Comparison of ENCODE assay signal across 8 mouse cellular contexts in the genomic region with DNA sequence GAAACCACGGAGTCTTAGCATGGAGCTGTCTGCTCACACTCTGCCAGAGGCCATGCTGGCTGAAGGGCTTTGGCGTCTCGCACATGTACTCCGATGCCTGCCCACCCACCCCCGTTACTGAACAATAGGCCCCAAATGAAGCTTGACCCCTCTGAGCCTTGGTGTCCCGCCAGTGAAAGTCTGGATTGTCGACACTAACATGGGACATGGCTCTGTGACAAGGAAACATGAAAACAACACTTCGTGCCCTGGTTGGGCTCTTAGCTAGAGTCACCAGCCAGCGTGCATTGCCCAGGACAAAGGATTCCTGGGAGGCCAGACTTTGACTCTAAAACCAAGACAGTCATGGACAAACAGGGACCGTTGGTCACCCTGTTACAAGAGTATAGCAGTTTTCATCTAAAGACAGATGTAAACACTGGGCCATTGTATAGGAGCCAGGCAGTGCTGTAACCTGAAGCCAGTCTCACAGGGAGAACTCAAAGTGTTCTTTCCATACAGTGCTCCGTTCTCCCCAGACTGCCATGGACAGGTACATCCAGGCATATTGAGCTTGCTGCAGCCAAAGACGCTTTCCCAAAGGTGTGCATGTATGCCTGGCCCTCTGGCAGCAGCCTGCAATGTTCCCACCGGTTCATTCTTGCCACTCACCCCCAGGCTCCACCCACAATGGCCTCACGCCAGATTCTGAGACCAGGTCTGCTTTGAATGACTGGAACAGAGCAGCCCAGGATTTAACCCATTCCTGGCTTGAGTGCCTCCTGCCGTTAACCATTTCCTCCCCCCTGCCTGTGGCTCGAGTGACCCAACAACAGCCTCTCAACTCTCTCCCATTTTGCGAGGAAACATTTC. TPM values are rescaled to one million over a fixed set of nuclear protein-coding genes. Genes with fewer than 3 reads are reported as not detected.
DNase-seq lines count a peak whose midpoint lies in the region; ATAC-seq and TF ChIP-seq lines count a peak whose summit lies in the region.

No protein-coding gene starts in this region.

- ATAC-seq in intestine, embryonic 15.5 days: peak; percentile 88
- peak; percentile 67 for ATAC-seq in liver, postnatal 0 days
- ATAC-seq in neural tube, embryonic 15.5 days (ENCODE audit: low FRiP score): peak; percentile 72

- peak; percentile 95 for DNase-seq in heart, adult 11 months
- DNase-seq in heart, postnatal 36 days: no peak
- DNase-seq in adrenal gland, postnatal 14 days: peak; percentile 87
- DNase-seq in forebrain, embryonic 10.5 days (ENCODE audit: extremely low spot score, low spot score): peak; percentile 80
- peak; percentile 83 for DNase-seq in liver, postnatal 0 days
- no peak for DNase-seq in spleen, postnatal 4 days (ENCODE audit: low spot score in 2 of 2)

- H3K4me3 ChIP-seq in forebrain, embryonic 10.5 days: peak overlapping the region; percentile 41
- H3K4me3 ChIP-seq in intestine, embryonic 15.5 days (replicated peaks): no peak overlapping the region
- H3K4me3 ChIP-seq in liver, postnatal 0 days (ENCODE audit: low read depth, low read length): no peak overlapping the region
- no peak overlapping the region for H3K4me3 ChIP-seq in neural tube, embryonic 15.5 days (replicated peaks)

- 9% methylated on average over 17 of the region's 17 CpGs for WGBS in forebrain, embryonic 10.5 days
- 24% methylated on average over 17 of the region's 17 CpGs for WGBS in intestine, embryonic 15.5 days
- WGBS in liver, postnatal 0 days (ENCODE audit: insufficient replicate concordance): 38% methylated on average over 17 of the region's 17 CpGs
- WGBS in neural tube, embryonic 15.5 days: 5% methylated on average over 17 of the region's 17 CpGs

- TF ChIP-seq EP300 in liver, postnatal 0 days (IDR thresholded peaks at IDR 0.05; ENCODE audit: low read depth): no peak

- peak overlapping the region; percentile 60 for H3K4me2 ChIP-seq in intestine, embryonic 15.5 days (replicated peaks)
- peak overlapping the region; percentile 27; the same call in 1 of the 2 replicates for H3K4me2 ChIP-seq in liver, postnatal 0 days (ENCODE audit: low read depth, low read length)
- H3K4me2 ChIP-seq in neural tube, embryonic 15.5 days: peak overlapping the region; percentile 46

- peaks cover 26% of the 10 kb centered on the region for H3K27me3 ChIP-seq in forebrain, embryonic 10.5 days (ENCODE audit: poor library complexity, severe bottlenecking)
- no peaks in the 10 kb centered on the region for H3K27me3 ChIP-seq in intestine, embryonic 15.5 days (replicated peaks)
- 0 out of 2 replicates have a peak, but pooled peaks cover 5% of the 10 kb centered on the region for H3K27me3 ChIP-seq in liver, postnatal 0 days (ENCODE audit: insufficient read depth, low read length)
- H3K27me3 ChIP-seq in neural tube, embryonic 15.5 days (replicated peaks): no peaks in the 10 kb centered on the region

- no peaks in the 10 kb centered on the region for H3K9me3 ChIP-seq in forebrain, embryonic 10.5 days
- no peaks in the 10 kb centered on the region for H3K9me3 ChIP-seq in intestine, embryonic 15.5 days
- H3K9me3 ChIP-seq in liver, postnatal 0 days (ENCODE audit: low read length): no peaks in the 10 kb centered on the region
- H3K9me3 ChIP-seq in neural tube, embryonic 15.5 days (replicated peaks): no peaks in the 10 kb centered on the region

- peaks cover 58% of the 10 kb centered on the region for H3K4me1 ChIP-seq in forebrain, embryonic 10.5 days
- peaks cover 42% of the 10 kb centered on the region for H3K4me1 ChIP-seq in intestine, embryonic 15.5 days (replicated peaks)
- peaks cover 6% of the 10 kb centered on the region; the same call in 1 of the 2 replicates for H3K4me1 ChIP-seq in liver, postnatal 0 days (ENCODE audit: insufficient read depth)
- peaks cover 50% of the 10 kb centered on the region for H3K4me1 ChIP-seq in neural tube, embryonic 15.5 days

- intact Hi-C loops in heart, postnatal 36 days (cut with DNase I): no loop called here

- H3K27ac ChIP-seq in forebrain, embryonic 10.5 days: peak overlapping the region; percentile 85
- H3K27ac ChIP-seq in intestine, embryonic 15.5 days: no peak overlapping the region
- no peak overlapping the region for H3K27ac ChIP-seq in liver, postnatal 0 days (ENCODE audit: low read depth)
- H3K27ac ChIP-seq in neural tube, embryonic 15.5 days (replicated peaks): peak overlapping the region; percentile 80

- no peak for TF ChIP-seq CTCF in liver, postnatal 0 days (IDR thresholded peaks at IDR 0.05; ENCODE audit: low read depth)

- peaks cover 13% of the 10 kb centered on the region for H3K36me3 ChIP-seq in forebrain, embryonic 10.5 days (replicated peaks)
- no peaks in the 10 kb centered on the region for H3K36me3 ChIP-seq in intestine, embryonic 15.5 days
- no peaks in the 10 kb centered on the region for H3K36me3 ChIP-seq in liver, postnatal 0 days (replicated peaks; ENCODE audit: insufficient read depth, low read length)
- H3K36me3 ChIP-seq in neural tube, embryonic 15.5 days: 0 out of 2 replicates have a peak, but pooled peaks cover 4% of the 10 kb centered on the region

- no peak overlapping the region for H3K9ac ChIP-seq in intestine, embryonic 15.5 days
- no peak overlapping the region for H3K9ac ChIP-seq in liver, postnatal 0 days (replicated peaks)
- 0 out of 2 replicates have a peak overlapping the region, but pooled peaks have one; percentile 14 for H3K9ac ChIP-seq in neural tube, embryonic 15.5 days (replicated peaks)

RNA-seq across cellular contexts. Expression of a gene that starts 23.6 kb away (rescaled TPM):
- 10 to 100 TPM; 15.2 to 20.2 TPM for total RNA-seq in heart, postnatal 36 days (2021)
- total RNA-seq in adrenal gland, postnatal 14 days (2021): 4.6 and 5.1 TPM in 2 replicates
- 36.5 and 40.0 TPM in 2 replicates for polyA plus RNA-seq in forebrain, embryonic 10.5 days (2016; fragmentation: Nextera tagmentation; extraction: Ambion mirVana)
- 8.0 and 8.7 TPM in 2 replicates for polyA plus RNA-seq in intestine, embryonic 15.5 days (2015; fragmentation: Nextera tagmentation; extraction: Ambion mirVana)
- 1.00 and 1.4 TPM in 2 replicates for polyA plus RNA-seq in liver, postnatal 0 days (2015; fragmentation: Nextera tagmentation; extraction: Ambion mirVana)
- 15.2 and 18.3 TPM in 2 replicates for polyA plus RNA-seq in neural tube, embryonic 15.5 days (2015; fragmentation: Nextera tagmentation; extraction: Ambion mirVana)

Comparison
In these comparisons a context has a peak if more than half of its experiments do, and no peak if none do; other contexts are left out.
1. DNase-seq: peak in heart, adult 11 months (single experiment), adrenal gland, postnatal 14 days (single experiment), forebrain, embryonic 10.5 days (single experiment) and liver, postnatal 0 days (single experiment); none in heart, postnatal 36 days (0 of 2) and spleen, postnatal 4 days (0 of 2).
2. H3K27ac ChIP-seq: peak in forebrain, embryonic 10.5 days (single experiment) and neural tube, embryonic 15.5 days (single experiment); none in intestine, embryonic 15.5 days (single experiment) and liver, postnatal 0 days (single experiment).
3. Peak in every context shown above with its lines, with median percentiles within 50 percentile points of each other: ATAC-seq and H3K4me2 ChIP-seq.